Mouse (Mus musculus): Measurements from ENCODE around the gene Nav2. TPM values are rescaled to one million over a fixed set of nuclear protein-coding genes. Genes with fewer than 3 reads are reported as not detected.

Nav2 gene
- total and polyA plus RNA-seq, 3 experiments: under 0.01 TPM; not detected in 2

- in situ Hi-C loops (cut with MboI; ENCODE audit: low pct_ligation_motif_present, low pct_unique_long_range_greater_than_20kb, low sequenced_read_pairs): no loop called here
- Histone ChIP-seq H3K4me2 (ENCODE audit: insufficient read depth, low read depth, poor library complexity, severe bottlenecking) (no peak overlapping the region), H3K36me3 (replicated peaks in 1 of 2; ENCODE audit: control insufficient read depth in 1 of 2, insufficient read depth in 1 of 2, low read length in 1 of 2) (no peaks in the 10 kb centered on the region), H3K4me3 (replicated peaks in 1 of 3; ENCODE audit: low read depth in 2 of 3, low read length in 2 of 3, poor library complexity in 1 of 3) (no peak overlapping the region), H3K79me2 (replicated peaks; ENCODE audit: control insufficient read depth, extremely low read depth, insufficient read depth, poor library complexity, severe bottlenecking) (no peaks in the 10 kb centered on the region), H3K27ac (ENCODE audit: insufficient read depth, low read depth) (no peak overlapping the region), H3K4me1 (ENCODE audit: control insufficient read depth in 1 of 2, insufficient read depth in 2 of 2) (no peaks in the 10 kb centered on the region), H3K9ac (ENCODE audit: insufficient read depth, low read depth) (no peak overlapping the region), H3K9me3 (replicated peaks; ENCODE audit: low read length) (no peaks in the 10 kb centered on the region), H3K27me3 (replicated peaks) (peaks cover 84% of the 10 kb centered on the region)
- DNase-seq (ENCODE audit: extremely low read depth): no peak
- dilution Hi-C loops (cut with MboI; ENCODE audit: extremely low pct_ligation_motif_present, extremely low pct_unique_long_range_greater_than_20kb, low sequenced_read_pairs): no loop called here
- TF ChIP-seq JUND (conservative IDR thresholded peaks at IDR 0.05; ENCODE audit: low read depth, low read length) (no peak), ZC3H11A (IDR thresholded peaks at IDR 0.05; ENCODE audit: low read depth, low read length) (no peak), MXI1 (IDR thresholded peaks at IDR 0.05; ENCODE audit: low read depth, low read length) (no peak), SMC3 (IDR thresholded peaks at IDR 0.05; ENCODE audit: low read depth, low read length) (no peak), PAX5 (IDR thresholded peaks at IDR 0.05; ENCODE audit: low read length) (no peak), E2F4 (IDR thresholded peaks at IDR 0.05; ENCODE audit: insufficient replicate concordance, low read depth, low read length) (no peak), USF1 (IDR thresholded peaks at IDR 0.05; ENCODE audit: low read depth, low read length) (no peak), NELFE (IDR thresholded peaks at IDR 0.05; ENCODE audit: low read depth, low read length) (no peak), GABPA (IDR thresholded peaks at IDR 0.05; ENCODE audit: insufficient replicate concordance, low read depth, low read length) (no peak), NRF1 (IDR thresholded peaks at IDR 0.05; ENCODE audit: low read depth, low read length) (no peak), RAD21 (IDR thresholded peaks at IDR 0.05; ENCODE audit: low read depth, low read length) (no peak), ELF1 (IDR thresholded peaks at IDR 0.05; ENCODE audit: low read depth, low read length) (no peak), POLR2AphosphoS2 (IDR thresholded peaks at IDR 0.05; ENCODE audit: low read depth, low read length) (no peak), MAX (IDR thresholded peaks at IDR 0.05; ENCODE audit: low read length) (no peak), USF2 (conservative IDR thresholded peaks at IDR 0.05; ENCODE audit: low read depth, low read length) (no peak), TBP (conservative IDR thresholded peaks at IDR 0.05; ENCODE audit: low read depth, low read length) (no peak), EP300 (IDR thresholded peaks at IDR 0.05; ENCODE audit: low read length) (no peak)
Measured at GRCm38 (mm10) chr7:49191081-49191678, 282.7 kb downstream of the Nav2 start.

- Histone ChIP-seq H3K4me2 (ENCODE audit: insufficient read depth, low read depth, poor library complexity, severe bottlenecking) (no peak overlapping the region), H3K27ac (ENCODE audit: insufficient read depth, low read depth) (no peak overlapping the region), H3K9ac (ENCODE audit: insufficient read depth, low read depth) (no peak overlapping the region), H3K36me3 (replicated peaks in 1 of 2; ENCODE audit: control insufficient read depth in 1 of 2, insufficient read depth in 1 of 2, low read length in 1 of 2) (no peaks in the 10 kb centered on the region), H3K9me3 (replicated peaks; ENCODE audit: low read length) (no peaks in the 10 kb centered on the region), H3K27me3 (replicated peaks) (peaks cover 84% of the 10 kb centered on the region), H3K4me1 (ENCODE audit: control insufficient read depth in 1 of 2, insufficient read depth in 2 of 2) (no peaks in the 10 kb centered on the region), H3K79me2 (replicated peaks; ENCODE audit: control insufficient read depth, extremely low read depth, insufficient read depth, poor library complexity, severe bottlenecking) (no peaks in the 10 kb centered on the region), H3K4me3 (replicated peaks in 1 of 3; ENCODE audit: low read depth in 2 of 3, low read length in 2 of 3, poor library complexity in 1 of 3) (no peak overlapping the region)
- in situ Hi-C loops (cut with MboI; ENCODE audit: low pct_ligation_motif_present, low pct_unique_long_range_greater_than_20kb, low sequenced_read_pairs): no loop called here
- TF ChIP-seq NELFE (IDR thresholded peaks at IDR 0.05; ENCODE audit: low read depth, low read length) (no peak), JUND (conservative IDR thresholded peaks at IDR 0.05; ENCODE audit: low read depth, low read length) (no peak), GABPA (IDR thresholded peaks at IDR 0.05; ENCODE audit: insufficient replicate concordance, low read depth, low read length) (no peak), JUN (IDR thresholded peaks at IDR 0.05; ENCODE audit: insufficient read depth, low read depth, low read length) (no peak)
- dilution Hi-C loops (cut with MboI; ENCODE audit: extremely low pct_ligation_motif_present, extremely low pct_unique_long_range_greater_than_20kb, low sequenced_read_pairs): no loop called here
- no peak for DNase-seq (ENCODE audit: extremely low read depth)
Measured at GRCm38 (mm10) chr7:49192061-49192695, 283.7 kb downstream of the Nav2 start.
